Mouse (Mus musculus) erythroid progenitor cell, adult 5-6 weeks (primary cell): ENCODE results near the gene Shc1. TPM values are rescaled to one million over a fixed set of nuclear protein-coding genes. Genes with fewer than 3 reads are reported as not detected.

Source experiments
- ATAC-seq: replicated peaks from 2 replicates; pipeline ENCODE4 v1.8.0; 2016; ENCODE audit warnings: moderate number of reproducible peaks, mild to moderate bottlenecking, moderate TSS enrichment, inconsistent platforms; ENCODE audit not compliant: poor library complexity, low FRiP score, severe bottlenecking
- total RNA-seq, 2 experiments: library from RNA; stranded (forward) in 1 of 2; stranded (reverse) in 1 of 2; fragments of 150-400 nt in 1 of 2; fragments of 186-747, 209-891 nt in 1 of 2; gene quantifications; 2 replicates each; pipeline versions ENCODE4 v1.2.3 to v1.2.4; 2015 to 2017; ENCODE audit warnings: low replicate concordance in 2 of 2

Shc1 gene
- total RNA-seq, 2 experiments from 2014 or later: 59.3 to 77.1 TPM

- no peak for ATAC-seq
Observed at GRCm38 (mm10) chr3:89435041-89435440, 16.8 kb downstream of the Shc1 start.

GRCm38 (mm10) chr3:89436176-89437113, 18.2 kb downstream of the Shc1 start, which contains the start of gene Pbxip1:
TSS of gene Pbxip1 (plus strand) at chr3:89436706.
- peak; percentile 78 for ATAC-seq

- ATAC-seq: no peak
Observed at GRCm38 (mm10) chr3:89437269-89437668, 19.0 kb downstream of the Shc1 start.

GRCm38 (mm10) chr3:89440691-89441090, 22.4 kb downstream of the Shc1 start:
- ATAC-seq: no peak

GRCm38 (mm10) chr3:89448720-89449537, 30.7 kb downstream of the Shc1 start:
- ATAC-seq: peak; percentile 80

- peak; percentile 82 for ATAC-seq
Observed at GRCm38 (mm10) chr3:89449541-89449940, 31.3 kb downstream of the Shc1 start.

GRCm38 (mm10) chr3:89451916-89452315, 33.7 kb downstream of the Shc1 start:
- ATAC-seq: no peak

GRCm38 (mm10) chr3:89454401-89455177, 36.3 kb downstream of the Shc1 start, which contains the start of gene Pmvk:
TSS of gene Pmvk (plus strand) at chr3:89454541.
- no peak for ATAC-seq

GRCm38 (mm10) chr3:89455786-89456285, 37.6 kb downstream of the Shc1 start:
- ATAC-seq: no peak

- peak; percentile 50 for ATAC-seq
Observed at GRCm38 (mm10) chr3:89456726-89457665, 38.8 kb downstream of the Shc1 start.

- ATAC-seq: peak; percentile 67
Observed at GRCm38 (mm10) chr3:89458372-89458964, 40.2 kb downstream of the Shc1 start.

GRCm38 (mm10) chr3:89458965-89459807, 40.9 kb downstream of the Shc1 start:
- peak; percentile 83 for ATAC-seq

- ATAC-seq: no peak
Observed at GRCm38 (mm10) chr3:89468268-89468667, 50.0 kb downstream of the Shc1 start.

GRCm38 (mm10) chr3:89472280-89472679, 54.0 kb downstream of the Shc1 start:
- ATAC-seq: no peak

GRCm38 (mm10) chr3:89473838-89474237, 55.6 kb downstream of the Shc1 start:
- ATAC-seq: no peak

- ATAC-seq: no peak
Observed at GRCm38 (mm10) chr3:89479055-89479454, 60.8 kb downstream of the Shc1 start.
